Mouse (Mus musculus): ENCODE results near the gene Stk24.

- TF ChIP-seq GATA1 (IDR thresholded peaks at IDR 0.05; ENCODE audit: low read length) = no peak
- TF ChIP-seq TAL1 (IDR thresholded peaks at IDR 0.05; ENCODE audit: low read length) = no peak
Observed at GRCm38 (mm10) chr14:121267801-121268200, 112.0 kb downstream of the Stk24 start.
